In the genomic region with DNA sequence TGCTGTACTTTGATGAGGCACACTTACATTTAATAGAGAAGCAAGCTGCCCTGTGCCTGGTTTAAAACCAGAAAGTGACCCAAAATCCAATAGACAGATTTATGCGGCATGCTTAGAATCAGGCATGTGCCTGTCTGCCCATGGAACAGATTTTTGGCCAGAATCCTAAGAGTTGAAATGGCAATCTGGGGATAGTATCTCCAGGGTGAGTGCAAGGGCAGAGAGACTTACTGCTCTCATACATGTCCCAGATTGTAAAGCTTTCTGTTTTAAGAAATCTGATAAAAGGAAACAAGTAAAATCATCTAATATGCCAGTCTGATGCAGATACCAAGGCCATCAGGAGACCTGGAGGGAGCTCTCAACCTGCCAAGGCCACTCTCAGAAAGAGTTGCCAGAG, we compare ENCODE assay signal across 17 mouse cellular contexts.
"Had no signal": no experiment of that assay in that cellular context is flagged by ENCODE, and none has a peak within 500 bp of the region (broad histone marks: within the 10 kb centered on the region; RNA-seq: fewer than 3 reads in every experiment).

No protein-coding gene starts in this region.

- H3K27ac ChIP-seq: kidney, postnatal 0 days; limb, embryonic 12.5 days; liver, embryonic 13.5 days; lung, embryonic 15.5 days; macrophage; midbrain, embryonic 12.5 days; neural tube, embryonic 13.5 days had no signal

- DNase-seq: kidney, postnatal 4 days; liver; liver, embryonic 13.5 days; liver, postnatal 0 days; lung, postnatal 14 days; retina, postnatal 1 day; right cerebral cortex, postnatal 4 days; spleen, adult 18-20 months; thymus, adult 18-20 months; thymus, postnatal 14 days had no signal

- H3K4me3 ChIP-seq: limb, embryonic 12.5 days; liver, embryonic 13.5 days; lung, embryonic 15.5 days; megakaryocyte, embryonic 14.5 days; midbrain, embryonic 12.5 days; neural tube, embryonic 13.5 days had no signal

- H3K4me1 ChIP-seq: limb, embryonic 12.5 days; liver, embryonic 13.5 days; lung, embryonic 15.5 days; megakaryocyte, embryonic 14.5 days; midbrain, embryonic 12.5 days; neural tube, embryonic 13.5 days had no signal

- H3K27me3 ChIP-seq: limb, embryonic 12.5 days; liver, embryonic 13.5 days; lung, embryonic 15.5 days; megakaryocyte, embryonic 14.5 days; midbrain, embryonic 12.5 days; neural tube, embryonic 13.5 days had no signal
